Mouse (Mus musculus) testis, postnatal 14 days (tissue): ENCODE measurements around the gene Hnrnpab.

Experiments
- DNase-seq: peaks from one replicate; pipeline ENCODE4 v3.0.0; 2021; ENCODE audit warnings: low spot score

Hnrnpab gene

GRCm38 (mm10) chr11:51605602-51606446, 823 bp downstream of the Hnrnpab start:
- DNase-seq = peak; percentile 88

GRCm38 (mm10) chr11:51602253-51602652, 4.4 kb downstream of the Hnrnpab start:
- DNase-seq = no peak

- DNase-seq = no peak
These were observed 9.1 kb downstream of the Hnrnpab start for GRCm38 (mm10) chr11:51597553-51597952.

GRCm38 (mm10) chr11:51595459-51596083, 11.1 kb downstream of the Hnrnpab start:
- DNase-seq = no peak

GRCm38 (mm10) chr11:51594715-51595350, 11.8 kb downstream of the Hnrnpab start:
- no peak for DNase-seq

GRCm38 (mm10) chr11:51593849-51594248, 12.8 kb downstream of the Hnrnpab start:
- no peak for DNase-seq

- DNase-seq = no peak
These were observed 13.3 kb downstream of the Hnrnpab start for GRCm38 (mm10) chr11:51593368-51593767.

- no peak for DNase-seq
These were observed 14.7 kb downstream of the Hnrnpab start for GRCm38 (mm10) chr11:51591915-51592314.

- no peak for DNase-seq
These were observed 15.5 kb downstream of the Hnrnpab start for GRCm38 (mm10) chr11:51591168-51591567.

- DNase-seq = no peak
These were observed 16.6 kb downstream of the Hnrnpab start for GRCm38 (mm10) chr11:51590002-51590401.

- DNase-seq = no peak
These were observed 17.8 kb downstream of the Hnrnpab start for GRCm38 (mm10) chr11:51588833-51589232.

- no peak for DNase-seq
These were observed 19.6 kb downstream of the Hnrnpab start for GRCm38 (mm10) chr11:51587059-51587458.

- no peak for DNase-seq
These were observed 20.2 kb downstream of the Hnrnpab start for GRCm38 (mm10) chr11:51586411-51586810.

GRCm38 (mm10) chr11:51585608-51586252, 20.9 kb downstream of the Hnrnpab start:
- no peak for DNase-seq

GRCm38 (mm10) chr11:51584431-51585248, 22.0 kb downstream of the Hnrnpab start, which contains the start of gene Phykpl:
Gene Phykpl, plus strand, starts transcription at chr11:51584757.
- DNase-seq = peak; percentile 92

- DNase-seq = no peak
These were observed 22.6 kb downstream of the Hnrnpab start for GRCm38 (mm10) chr11:51584057-51584430.

GRCm38 (mm10) chr11:51582713-51583112, 23.9 kb downstream of the Hnrnpab start:
- DNase-seq = peak; percentile 56

GRCm38 (mm10) chr11:51579024-51579423, 27.6 kb downstream of the Hnrnpab start:
- DNase-seq = no peak

GRCm38 (mm10) chr11:51577587-51577986, 29.1 kb downstream of the Hnrnpab start:
- no peak for DNase-seq

- no peak for DNase-seq
These were observed 30.2 kb downstream of the Hnrnpab start for GRCm38 (mm10) chr11:51576454-51576853.

GRCm38 (mm10) chr11:51568801-51569200, 37.8 kb downstream of the Hnrnpab start:
- DNase-seq = no peak
